Mouse (Mus musculus): ENCODE data around the gene Cx3cl1. TPM values are rescaled to one million over a fixed set of nuclear protein-coding genes. Genes with fewer than 3 reads are reported as not detected.

Cx3cl1 gene
- total RNA-seq, 2 experiments from 2014 or later: 348 to 361 TPM

Other genes starting within 250 kb of the Cx3cl1 start
- 10 to 100 TPM; 79.0 to 81.9 TPM for gene Cpne2, start 239.0 kb upstream of the Cx3cl1 start, total RNA-seq (2021)
- gene Rspry1, start 170.1 kb upstream of the Cx3cl1 start, total RNA-seq (2021): 10 to 100 TPM; 32.6 to 38.7 TPM
- gene Fam192a, start 170.0 kb upstream of the Cx3cl1 start, total RNA-seq (2021): 10 to 100 TPM; 37.5 to 42.9 TPM
- 100 to 1,000 TPM; 158 to 163 TPM for gene Arl2bp, start 105.4 kb upstream of the Cx3cl1 start, total RNA-seq (2021)
- gene Pllp, start 75.7 kb upstream of the Cx3cl1 start, total RNA-seq (2021): 10 to 100 TPM; 26.9 to 27.6 TPM
- gene Ccl22, start 26.4 kb upstream of the Cx3cl1 start, total RNA-seq (2021): not detected
- 1 to 10 TPM; 6.4 to 7.5 TPM for gene Ccl17, start 38.4 kb downstream of the Cx3cl1 start, total RNA-seq (2021)
- gene Coq9, start 66.3 kb downstream of the Cx3cl1 start, total RNA-seq (2021): 10 to 100 TPM; 66.3 to 76.9 TPM
- 10 to 100 TPM; 73.4 to 95.8 TPM for gene Ciapin1, start 66.3 kb downstream of the Cx3cl1 start, total RNA-seq (2021)
- gene Polr2c, start 85.4 kb downstream of the Cx3cl1 start, total RNA-seq (2021): 10 to 100 TPM; 52.8 to 58.3 TPM
- 10 to 100 TPM; 75.5 to 81.2 TPM for gene Dok4, start 104.3 kb downstream of the Cx3cl1 start, total RNA-seq (2021)
- gene Ccdc102a, start 146.1 kb downstream of the Cx3cl1 start, total RNA-seq (2021): 1 to 10 TPM; 4.0 to 4.2 TPM
- under 1 TPM; 0.18 to 0.55 TPM for gene Adgrg5, start 151.7 kb downstream of the Cx3cl1 start, total RNA-seq (2021)
- gene Adgrg1, start 202.7 kb downstream of the Cx3cl1 start, total RNA-seq (2021): 100 to 1,000 TPM; 160 to 164 TPM
- gene Adgrg3, start 245.7 kb downstream of the Cx3cl1 start, total RNA-seq (2021): under 1 TPM; 0.20 to 0.48 TPM

Measured in layer of hippocampus, postnatal 10 days (tissue).